Mouse (Mus musculus): ENCODE measurements around the gene Olfr485. TPM values are rescaled to one million over a fixed set of nuclear protein-coding genes. Genes with fewer than 3 reads are reported as not detected.
"Not testable (repeated sequence)": the region's sequence is repeated elsewhere in the genome, so short reads cannot be mapped to it uniquely, and the experiment has no call there.

The Olfr485 gene
- polyA plus RNA-seq (2015; fragmentation: Nextera tagmentation; extraction: Ambion mirVana): not detected in 2 replicates

- Histone ChIP-seq H3K9me3 (no peaks in the 10 kb centered on the region), H3K4me1 (no peaks in the 10 kb centered on the region), H3K36me3 (no peaks in the 10 kb centered on the region), H3K9ac (no peak within 1 kb of the TSS), H3K27me3 (replicated peaks) (no peaks in the 10 kb centered on the region), H3K4me3 (replicated peaks) (no peak within 1 kb of the TSS), H3K4me2 (no peak within 1 kb of the TSS), H3K27ac (no peak within 1 kb of the TSS)
- no peak for ATAC-seq (ENCODE audit: insufficient read depth, low FRiP score, low read depth)
Observed at GRCm38 (mm10) chr7:108159771-108160170, at the start of gene Olfr485. TSS of gene Olfr485 (minus strand) at chr7:108159871.

- no peaks in the 10 kb centered on the region for H3K36me3 ChIP-seq
- H3K27ac ChIP-seq: no peak overlapping the region
- no peak overlapping the region for H3K4me2 ChIP-seq
- H3K27me3 ChIP-seq (replicated peaks): no peaks in the 10 kb centered on the region
- H3K9ac ChIP-seq: no peak overlapping the region
- 70% methylated on average over 6 of the region's 6 CpGs for WGBS
- H3K4me3 ChIP-seq (replicated peaks): no peak overlapping the region
- H3K9me3 ChIP-seq: no peaks in the 10 kb centered on the region
- no peak for ATAC-seq (ENCODE audit: insufficient read depth, low FRiP score, low read depth)
- no peaks in the 10 kb centered on the region for H3K4me1 ChIP-seq
Observed at GRCm38 (mm10) chr7:108196938-108197337, 37.3 kb upstream of the Olfr485 start.

GRCm38 (mm10) chr7:108196337-108196736, 36.7 kb upstream of the Olfr485 start:
- WGBS: 72% methylated on average over 3 of the region's 3 CpGs
- H3K4me3 ChIP-seq (replicated peaks); H3K36me3 ChIP-seq; H3K27ac ChIP-seq; H3K4me2 ChIP-seq; H3K9me3 ChIP-seq; H3K4me1 ChIP-seq; ATAC-seq (ENCODE audit: insufficient read depth, low FRiP score, low read depth); H3K9ac ChIP-seq; H3K27me3 ChIP-seq (replicated peaks): not testable (repeated sequence)

GRCm38 (mm10) chr7:108192714-108193113, 33.0 kb upstream of the Olfr485 start:
- not testable (repeated sequence) for H3K4me3 ChIP-seq (replicated peaks); H3K9ac ChIP-seq; H3K27ac ChIP-seq; H3K9me3 ChIP-seq; H3K4me1 ChIP-seq; ATAC-seq (ENCODE audit: insufficient read depth, low FRiP score, low read depth); H3K27me3 ChIP-seq (replicated peaks); H3K4me2 ChIP-seq; H3K36me3 ChIP-seq
- WGBS: 59% methylated on average over 1 of the region's 1 CpGs

- not testable (repeated sequence) for H3K4me1 ChIP-seq
- 67% methylated on average over 2 of the region's 2 CpGs for WGBS
Observed at GRCm38 (mm10) chr7:108191196-108191595, 31.5 kb upstream of the Olfr485 start.

GRCm38 (mm10) chr7:108185237-108185636, 25.6 kb upstream of the Olfr485 start:
- H3K4me3 ChIP-seq (replicated peaks); H3K36me3 ChIP-seq; H3K9me3 ChIP-seq; H3K4me1 ChIP-seq; H3K27ac ChIP-seq; ATAC-seq (ENCODE audit: insufficient read depth, low FRiP score, low read depth); H3K27me3 ChIP-seq (replicated peaks); H3K9ac ChIP-seq; H3K4me2 ChIP-seq: not testable (repeated sequence)
- 88% methylated on average over 2 of the region's 2 CpGs for WGBS

More at GRCm38 (mm10) chr7:108191196-108191595, 31.5 kb upstream of the Olfr485 start:
- H3K4me3 ChIP-seq (replicated peaks); ATAC-seq (ENCODE audit: insufficient read depth, low FRiP score, low read depth); H3K9me3 ChIP-seq; H3K4me2 ChIP-seq; H3K27me3 ChIP-seq (replicated peaks); H3K36me3 ChIP-seq; H3K9ac ChIP-seq; H3K27ac ChIP-seq: not testable (repeated sequence)

GRCm38 (mm10) chr7:108184401-108184800, 24.7 kb upstream of the Olfr485 start:
- not testable (repeated sequence) for H3K27ac ChIP-seq; ATAC-seq (ENCODE audit: insufficient read depth, low FRiP score, low read depth); H3K4me3 ChIP-seq (replicated peaks); H3K27me3 ChIP-seq (replicated peaks); H3K9me3 ChIP-seq; H3K4me2 ChIP-seq; H3K4me1 ChIP-seq; H3K36me3 ChIP-seq; H3K9ac ChIP-seq
- WGBS: 78% methylated on average over 3 of the region's 3 CpGs

GRCm38 (mm10) chr7:108172642-108173041, 13.0 kb upstream of the Olfr485 start, which contains the start of gene Olfr486:
TSS of gene Olfr486 (minus strand) at chr7:108172742.
- H3K9ac ChIP-seq; ATAC-seq (ENCODE audit: insufficient read depth, low FRiP score, low read depth); H3K27ac ChIP-seq; H3K4me1 ChIP-seq; H3K27me3 ChIP-seq (replicated peaks); H3K9me3 ChIP-seq; H3K4me3 ChIP-seq (replicated peaks); H3K36me3 ChIP-seq; H3K4me2 ChIP-seq: not testable (repeated sequence)
- 86% methylated on average over 1 of the region's 1 CpGs for WGBS

- no peaks in the 10 kb centered on the region for H3K36me3 ChIP-seq
- no peak within 1 kb of the TSS for H3K4me2 ChIP-seq
- no peak for ATAC-seq (ENCODE audit: insufficient read depth, low FRiP score, low read depth)
- no peaks in the 10 kb centered on the region for H3K4me1 ChIP-seq
- no peaks in the 10 kb centered on the region for H3K27me3 ChIP-seq (replicated peaks)
- H3K27ac ChIP-seq: no peak within 1 kb of the TSS
- H3K4me3 ChIP-seq (replicated peaks): no peak within 1 kb of the TSS
- no peaks in the 10 kb centered on the region for H3K9me3 ChIP-seq
- H3K9ac ChIP-seq: no peak within 1 kb of the TSS
Observed at GRCm38 (mm10) chr7:108127349-108127748, 32.3 kb downstream of the Olfr485 start, which contains the start of gene Olfr484. TSS of gene Olfr484 (minus strand) at chr7:108127449.

- H3K27ac ChIP-seq: no peak overlapping the region
- H3K9ac ChIP-seq: no peak overlapping the region
- no peak overlapping the region for H3K4me3 ChIP-seq (replicated peaks)
- H3K27me3 ChIP-seq (replicated peaks): no peaks in the 10 kb centered on the region
- no peaks in the 10 kb centered on the region for H3K36me3 ChIP-seq
- WGBS: 44% methylated on average over 1 of the region's 1 CpGs
- H3K9me3 ChIP-seq: no peaks in the 10 kb centered on the region
- no peak for ATAC-seq (ENCODE audit: insufficient read depth, low FRiP score, low read depth)
- no peaks in the 10 kb centered on the region for H3K4me1 ChIP-seq
- H3K4me2 ChIP-seq: no peak overlapping the region
Observed at GRCm38 (mm10) chr7:108121416-108121815, 38.3 kb downstream of the Olfr485 start.

- no peaks in the 10 kb centered on the region for H3K9me3 ChIP-seq
- H3K4me1 ChIP-seq: no peaks in the 10 kb centered on the region
- no peaks in the 10 kb centered on the region for H3K36me3 ChIP-seq
- WGBS: 7% methylated on average over 1 of the region's 1 CpGs
- H3K4me3 ChIP-seq (replicated peaks): no peak overlapping the region
- no peak overlapping the region for H3K9ac ChIP-seq
- no peak overlapping the region for H3K27ac ChIP-seq
- no peak overlapping the region for H3K4me2 ChIP-seq
- ATAC-seq (ENCODE audit: insufficient read depth, low FRiP score, low read depth): no peak
- no peaks in the 10 kb centered on the region for H3K27me3 ChIP-seq (replicated peaks)
Observed at GRCm38 (mm10) chr7:108120681-108121080, 39.0 kb downstream of the Olfr485 start.
